8 mouse cellular contexts compared by ENCODE assay signal in genomic region chr2:152375652-152376344, GRCm38 (mm10). TPM values are rescaled to one million over a fixed set of nuclear protein-coding genes. Genes with fewer than 3 reads are reported as not detected.
DNase-seq lines count a peak whose midpoint lies in the region; ATAC-seq lines count a peak whose summit lies in the region.

No protein-coding gene starts in this region.

- no peak overlapping the region for H3K4me3 ChIP-seq in kidney, embryonic 16.5 days (ENCODE audit: low read length)
- peak overlapping the region; percentile 11; the same call in 1 of the 2 replicates for H3K4me3 ChIP-seq in forebrain, embryonic 11.5 days (ENCODE audit: low read depth, low read length)

- peak; percentile 47; the same call in 1 of the 2 replicates for ATAC-seq in kidney, embryonic 16.5 days (ENCODE audit: low FRiP score, low TSS enrichment)
- peak; percentile 85 for ATAC-seq in forebrain, embryonic 11.5 days (replicated peaks; ENCODE audit: low FRiP score)
- no peak for ATAC-seq in inflammation-experienced regulatory T-cells, adult 6 months

- peaks cover 22% of the 10 kb centered on the region for H3K27me3 ChIP-seq in kidney, embryonic 16.5 days (ENCODE audit: insufficient read depth, low read length)
- no peaks in the 10 kb centered on the region for H3K27me3 ChIP-seq in forebrain, embryonic 11.5 days (ENCODE audit: control insufficient read depth, insufficient read depth, low read length)

- no peak overlapping the region for H3K9ac ChIP-seq in kidney, embryonic 16.5 days (replicated peaks; ENCODE audit: low read length)
- peak overlapping the region; percentile 41 for H3K9ac ChIP-seq in forebrain, embryonic 11.5 days (ENCODE audit: low read length)

- no peaks in the 10 kb centered on the region for H3K36me3 ChIP-seq in kidney, embryonic 16.5 days (ENCODE audit: insufficient read depth, low read length)
- no peaks in the 10 kb centered on the region for H3K36me3 ChIP-seq in forebrain, embryonic 11.5 days (ENCODE audit: control insufficient read depth, insufficient read depth, low read length)

- no peak overlapping the region for H3K27ac ChIP-seq in kidney, embryonic 16.5 days (ENCODE audit: low read length)
- H3K27ac ChIP-seq in forebrain, embryonic 11.5 days (ENCODE audit: low read depth, low read length) = peak overlapping the region; percentile 63

- no peak for DNase-seq in kidney, adult 9 months
- peak; percentile 83 for DNase-seq in forebrain, embryonic 11.5 days (ENCODE audit: low spot score)
- DNase-seq in left cerebral cortex, postnatal 36 days (ENCODE audit: low spot score in 2 of 2) = peak; percentile 43 to 45
- DNase-seq in right cerebral cortex, postnatal 10 days (ENCODE audit: low spot score in 2 of 2) = peak; percentile 79 to 84
- no peak for DNase-seq in thymus, postnatal 14 days
- no peak for DNase-seq in heart, adult 11 months

- H3K4me1 ChIP-seq in kidney, embryonic 16.5 days (ENCODE audit: insufficient read depth, low read length) = peaks cover 10% of the 10 kb centered on the region
- H3K4me1 ChIP-seq in forebrain, embryonic 11.5 days (replicated peaks; ENCODE audit: control insufficient read depth, insufficient read depth, low read length) = peaks cover 10% of the 10 kb centered on the region; the same call in 1 of the 2 replicates

- intact Hi-C loops in left cerebral cortex, postnatal 36 days (cut with DNase I) = no loop called here

- H3K4me2 ChIP-seq in kidney, embryonic 16.5 days (replicated peaks; ENCODE audit: low read depth, low read length) = no peak overlapping the region; the same call in 1 of the 2 replicates
- peak overlapping the region; percentile 36 for H3K4me2 ChIP-seq in forebrain, embryonic 11.5 days (ENCODE audit: low read depth, low read length, severe bottlenecking)

- no peaks in the 10 kb centered on the region for H3K9me3 ChIP-seq in kidney, embryonic 16.5 days (ENCODE audit: low read length)
- no peaks in the 10 kb centered on the region for H3K9me3 ChIP-seq in forebrain, embryonic 11.5 days (ENCODE audit: control insufficient read depth, low read length)

- 5% methylated on average over 21 of the region's 21 CpGs for WGBS in kidney, embryonic 16.5 days
- 3% methylated on average over 21 of the region's 21 CpGs for WGBS in forebrain, embryonic 11.5 days

RNA-seq across cellular contexts. Expression of gene Nrsn2, which starts 0.6 kb away (rescaled TPM):
- polyA plus RNA-seq in kidney, embryonic 16.5 days (2015; fragmentation: Nextera tagmentation; extraction: Ambion mirVana) = 0.91 and 1.6 TPM in 2 replicates
- polyA plus RNA-seq in forebrain, embryonic 11.5 days (2014; fragmentation: Nextera tagmentation; extraction: Ambion mirVana) = 6.3 and 7.6 TPM in 2 replicates
- 10 to 100 TPM; 66.2 to 81.9 TPM for total RNA-seq in left cerebral cortex, postnatal 36 days (2021)
- not detected for polyA plus RNA-seq in inflammation-experienced regulatory T-cells, adult 6 months (2017; shearing (Covaris generic))

RNA-seq across cellular contexts. Expression of gene Sox12, which starts 22.1 kb away (rescaled TPM):
- polyA plus RNA-seq in kidney, embryonic 16.5 days (2015; fragmentation: Nextera tagmentation; extraction: Ambion mirVana) = 8.9 and 10.0 TPM in 2 replicates
- polyA plus RNA-seq in forebrain, embryonic 11.5 days (2014; fragmentation: Nextera tagmentation; extraction: Ambion mirVana) = 20.4 and 22.9 TPM in 2 replicates
- total RNA-seq in left cerebral cortex, postnatal 36 days (2021) = 10 to 100 TPM; 14.7 to 15.6 TPM
- polyA plus RNA-seq in inflammation-experienced regulatory T-cells, adult 6 months (2017; shearing (Covaris generic)) = under 1 TPM in 2 of 3 experiments, not detected in 1; 0.39 to 0.49 TPM

RNA-seq across cellular contexts. Expression of gene Trib3, which starts 32.0 kb away (rescaled TPM):
- polyA plus RNA-seq in kidney, embryonic 16.5 days (2015; fragmentation: Nextera tagmentation; extraction: Ambion mirVana) = 1.8 and 1.9 TPM in 2 replicates
- polyA plus RNA-seq in forebrain, embryonic 11.5 days (2014; fragmentation: Nextera tagmentation; extraction: Ambion mirVana) = 1.3 and 2.1 TPM in 2 replicates
- 1 to 10 TPM in 1 of 2 experiments, under 1 TPM in 1; 0.62 to 1.7 TPM for total RNA-seq in left cerebral cortex, postnatal 36 days (2021)
- 1 to 10 TPM; 1.7 to 3.5 (median 2.1) TPM for polyA plus RNA-seq in inflammation-experienced regulatory T-cells, adult 6 months (2017; shearing (Covaris generic))

RNA-seq across cellular contexts. Expression of gene Zcchc3, which starts 39.0 kb away (rescaled TPM):
- polyA plus RNA-seq in kidney, embryonic 16.5 days (2015; fragmentation: Nextera tagmentation; extraction: Ambion mirVana) = 31.5 and 34.2 TPM in 2 replicates
- polyA plus RNA-seq in forebrain, embryonic 11.5 days (2014; fragmentation: Nextera tagmentation; extraction: Ambion mirVana) = 59.4 and 63.9 TPM in 2 replicates
- total RNA-seq in left cerebral cortex, postnatal 36 days (2021) = 10 to 100 TPM in 1 of 2 experiments, 1 to 10 TPM in 1; 9.5 to 11.3 TPM
- under 1 TPM; 0.34 to 0.95 (median 0.93) TPM for polyA plus RNA-seq in inflammation-experienced regulatory T-cells, adult 6 months (2017; shearing (Covaris generic))

RNA-seq across cellular contexts. Expression of gene 6820408C15Rik, which starts 39.6 kb away (rescaled TPM):
- 0.67 and 0.85 TPM in 2 replicates for polyA plus RNA-seq in kidney, embryonic 16.5 days (2015; fragmentation: Nextera tagmentation; extraction: Ambion mirVana)
- polyA plus RNA-seq in forebrain, embryonic 11.5 days (2014; fragmentation: Nextera tagmentation; extraction: Ambion mirVana) = 0.41 and 0.79 TPM in 2 replicates
- total RNA-seq in left cerebral cortex, postnatal 36 days (2021) = 1 to 10 TPM; 2.1 to 3.6 TPM
- not detected for polyA plus RNA-seq in inflammation-experienced regulatory T-cells, adult 6 months (2017; shearing (Covaris generic))

Comparison
In these comparisons a context has a peak if more than half of its experiments do, and no peak if none do; other contexts are left out.
1. DNase-seq: peak in forebrain, embryonic 11.5 days (single experiment), left cerebral cortex, postnatal 36 days (2 of 2) and right cerebral cortex, postnatal 10 days (2 of 2); none in kidney, adult 9 months (single experiment), thymus, postnatal 14 days (single experiment) and heart, adult 11 months (single experiment).